Mouse (Mus musculus): ENCODE data around the gene Tubgcp2. TPM values are rescaled to one million over a fixed set of nuclear protein-coding genes. Genes with fewer than 3 reads are reported as not detected.

Tubgcp2 gene
- total RNA-seq, 2 experiments from 2014 or later: 34.5 to 36.1 TPM

DNA sequence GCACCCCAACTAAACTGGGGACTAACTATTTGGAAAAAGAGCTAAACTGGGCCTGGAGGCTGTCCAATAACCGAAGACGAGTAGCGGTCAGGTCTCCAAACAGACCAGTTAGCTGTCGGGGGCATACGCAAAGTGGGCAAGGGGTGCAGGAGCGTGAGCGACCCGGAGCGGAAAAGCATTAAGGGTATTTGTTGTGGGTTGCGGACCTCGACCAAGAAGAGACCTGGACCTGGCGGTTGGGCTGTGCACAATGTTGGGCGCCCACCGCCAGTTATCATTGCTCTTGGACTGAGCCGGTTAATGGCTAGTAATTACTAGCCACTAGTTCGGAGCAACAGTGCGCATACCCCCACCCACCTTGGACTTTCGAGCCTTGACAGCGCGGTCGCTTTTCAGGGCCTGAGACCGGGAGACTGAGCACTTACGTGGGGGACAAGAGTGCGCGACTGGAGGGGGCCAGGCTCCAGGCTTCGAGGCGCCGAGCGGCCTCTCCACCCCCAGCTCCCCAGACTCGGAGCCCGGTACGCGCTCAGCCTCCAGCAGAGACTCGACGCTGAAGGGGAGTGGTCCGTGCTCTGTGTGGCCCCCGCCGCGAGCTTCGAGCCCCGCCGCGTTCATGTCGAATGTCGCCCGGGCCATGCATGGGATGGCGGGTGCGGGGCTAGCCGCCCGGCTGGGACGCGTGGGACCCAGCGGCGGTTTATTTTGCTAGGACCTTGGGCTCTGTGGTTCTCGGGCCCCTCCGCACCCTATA is 12.1 kb upstream of the Tubgcp2 start, which contains the start of gene Msx3:
Gene Msx3 (minus strand): TSS at position 729 of the 754 bp plus-strand sequence.
- DNase-seq (ENCODE audit: low spot score in 2 of 2): no peak

DNA sequence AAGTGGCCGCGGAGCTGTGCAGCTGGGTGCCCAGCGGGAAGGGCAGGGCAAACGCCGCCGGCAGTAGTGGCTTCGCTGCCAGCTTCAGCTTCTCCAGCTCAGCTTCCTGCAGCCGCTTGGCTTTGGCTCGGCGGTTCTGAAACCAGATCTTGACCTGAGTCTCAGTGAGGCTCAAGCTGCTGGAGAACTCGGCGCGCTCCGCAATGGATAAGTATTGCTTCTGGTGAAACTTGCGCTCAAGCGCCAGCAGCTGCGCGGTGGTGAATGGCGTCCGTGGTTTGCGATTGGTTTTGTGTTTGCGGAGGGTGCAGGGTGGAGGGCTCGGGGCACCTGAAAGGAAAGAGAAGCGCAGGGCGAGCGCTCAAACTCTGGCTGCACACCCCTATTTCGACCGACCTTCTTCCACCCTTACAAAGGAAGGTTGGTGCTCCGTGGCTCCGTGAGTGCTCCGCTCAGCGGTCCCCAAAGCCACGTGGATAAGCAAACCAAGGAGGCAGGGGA is 11.4 kb upstream of the Tubgcp2 start:
- no peak for DNase-seq (ENCODE audit: low spot score in 2 of 2)

DNA sequence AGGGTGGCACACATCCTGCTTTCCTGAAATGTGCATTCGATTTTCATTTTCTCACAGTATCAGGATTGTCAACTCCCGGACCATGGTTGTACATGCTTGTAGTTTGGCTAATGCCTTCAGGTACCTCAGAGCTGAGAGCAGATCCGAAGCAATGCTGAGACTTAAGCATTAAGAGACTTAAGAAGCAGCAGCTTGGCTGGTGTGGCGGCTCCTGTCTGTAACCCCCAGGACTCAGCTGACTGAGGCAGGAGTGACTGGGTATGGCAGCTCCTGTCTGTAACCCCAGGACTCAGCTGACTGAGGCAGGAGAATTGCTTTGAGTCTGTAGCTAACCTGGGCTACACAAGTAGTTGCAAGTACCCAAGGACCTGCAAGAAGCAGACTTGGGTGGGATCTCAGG is 9.1 kb upstream of the Tubgcp2 start:
- DNase-seq (ENCODE audit: low spot score in 2 of 2): no peak

DNA sequence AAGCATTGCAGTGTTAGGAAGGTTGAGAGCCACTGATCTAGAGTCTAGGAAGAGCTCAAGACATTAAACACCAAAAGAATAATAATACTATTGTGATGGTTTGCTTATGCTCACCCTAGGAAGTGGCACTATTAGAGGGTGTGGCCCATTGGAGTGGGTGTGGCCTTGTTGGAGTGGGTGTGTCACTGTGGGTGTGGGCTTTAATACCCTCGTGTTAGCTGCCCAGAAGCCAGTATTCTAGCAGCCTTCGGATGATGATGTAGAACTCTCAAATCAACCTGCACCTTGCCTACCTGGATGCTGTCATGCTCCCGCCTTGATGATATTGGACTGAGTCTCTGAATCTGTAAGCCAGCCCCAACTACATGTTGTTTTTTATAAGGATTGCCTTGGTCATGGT is 6.3 kb upstream of the Tubgcp2 start:
- DNase-seq (ENCODE audit: low spot score in 2 of 2): no peak

DNA sequence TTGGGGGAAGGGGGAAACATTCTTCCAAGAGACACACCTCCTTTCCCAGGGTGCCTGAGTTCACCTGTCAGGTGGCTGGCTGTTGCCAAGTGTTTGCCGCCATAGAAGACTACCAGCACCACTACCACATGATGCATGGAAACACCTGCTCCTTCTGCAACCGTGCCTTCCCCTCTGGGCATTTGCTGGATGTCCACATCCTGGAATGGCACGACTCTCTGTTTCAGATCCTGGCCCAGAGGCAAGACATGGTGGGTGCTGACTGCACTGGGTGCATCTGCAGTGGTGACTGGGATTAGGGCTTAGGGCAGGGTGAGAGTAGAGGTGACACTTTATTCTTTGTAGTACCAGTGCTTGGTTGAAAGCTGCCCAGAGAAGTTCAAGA is 694 bp upstream of the Tubgcp2 start:
- no peak for DNase-seq (ENCODE audit: low spot score in 2 of 2)

DNA sequence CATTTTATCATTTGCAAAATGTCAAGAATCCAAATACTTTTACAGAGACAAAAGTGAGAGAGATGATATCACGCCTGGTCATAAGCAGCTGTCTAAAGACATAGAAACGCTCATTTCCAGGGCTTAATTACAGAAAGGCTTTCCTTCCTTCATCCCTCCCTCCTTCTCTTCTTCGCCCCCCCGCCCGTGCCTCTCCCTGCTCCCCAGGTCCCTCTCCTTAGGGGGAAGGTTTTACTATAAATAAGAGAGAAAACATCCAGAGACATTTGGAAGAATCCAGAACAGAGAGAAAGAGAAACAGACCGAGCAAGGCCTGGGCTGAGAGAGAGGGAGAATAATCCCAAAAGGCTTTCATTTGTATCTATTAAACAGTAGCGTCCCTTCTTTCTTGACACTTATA is 1.0 kb downstream of the Tubgcp2 start:
- DNase-seq (ENCODE audit: low spot score in 2 of 2): no peak

DNA sequence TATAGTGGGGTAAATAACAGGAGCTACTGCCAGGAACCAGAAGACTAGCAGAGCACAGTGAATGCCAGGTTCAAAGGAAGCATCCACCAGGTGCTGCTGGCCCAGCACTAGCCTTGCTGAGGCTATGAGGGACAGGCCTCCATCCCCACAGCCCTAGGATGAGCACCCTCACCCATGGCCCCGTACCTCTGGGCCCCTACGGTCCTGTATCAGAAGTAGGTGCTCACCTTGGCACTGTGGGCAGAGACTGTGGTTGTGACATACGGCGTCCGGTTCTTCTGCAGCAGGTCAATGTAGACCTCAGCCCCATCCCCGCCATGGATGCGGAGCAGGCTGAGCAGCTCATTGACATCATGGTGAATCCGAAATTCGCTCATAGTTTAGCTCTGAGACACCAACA is 3.1 kb downstream of the Tubgcp2 start:
- no peak for DNase-seq (ENCODE audit: low spot score in 2 of 2)

DNA sequence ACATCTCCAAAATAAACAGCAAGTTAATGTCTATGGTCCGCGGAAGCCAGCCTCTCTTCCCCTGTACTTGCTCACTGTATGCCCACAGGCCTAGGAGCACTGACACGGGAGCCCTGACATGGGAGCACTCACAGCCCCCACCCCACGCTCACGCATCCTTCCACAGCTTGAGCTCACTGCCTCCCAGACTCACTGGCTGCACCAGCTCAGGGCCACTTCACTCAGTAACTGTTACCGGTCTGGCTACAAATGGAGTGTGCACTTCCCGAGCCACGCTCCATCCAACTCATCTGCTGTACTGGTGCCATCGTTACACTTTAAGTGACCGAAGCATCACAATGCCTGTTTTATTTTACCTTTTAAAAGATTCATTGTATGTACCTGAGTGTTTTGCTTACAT is 4.1 kb downstream of the Tubgcp2 start:
- no peak for DNase-seq (ENCODE audit: low spot score in 2 of 2)

DNA sequence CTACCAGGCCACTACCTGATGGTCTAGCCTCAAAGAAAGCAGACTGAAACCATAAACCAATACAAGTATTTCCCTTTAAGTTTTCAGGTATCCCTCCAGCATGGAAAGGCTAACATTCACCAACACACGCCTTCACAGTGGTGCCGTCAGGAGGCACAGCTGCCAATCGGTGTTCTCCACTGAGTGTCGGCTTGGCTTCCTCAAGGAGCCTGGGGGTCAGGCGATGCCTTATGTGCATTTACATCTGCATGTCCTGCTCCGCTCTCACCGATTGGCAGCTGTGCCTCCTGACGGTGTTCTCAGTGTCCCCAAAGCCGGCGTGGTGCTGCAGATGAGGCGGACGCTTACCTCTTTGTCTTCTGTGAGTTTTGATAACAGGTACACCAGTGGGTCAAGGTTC is 4.7 kb downstream of the Tubgcp2 start:
- DNase-seq (ENCODE audit: low spot score in 2 of 2): no peak

DNA sequence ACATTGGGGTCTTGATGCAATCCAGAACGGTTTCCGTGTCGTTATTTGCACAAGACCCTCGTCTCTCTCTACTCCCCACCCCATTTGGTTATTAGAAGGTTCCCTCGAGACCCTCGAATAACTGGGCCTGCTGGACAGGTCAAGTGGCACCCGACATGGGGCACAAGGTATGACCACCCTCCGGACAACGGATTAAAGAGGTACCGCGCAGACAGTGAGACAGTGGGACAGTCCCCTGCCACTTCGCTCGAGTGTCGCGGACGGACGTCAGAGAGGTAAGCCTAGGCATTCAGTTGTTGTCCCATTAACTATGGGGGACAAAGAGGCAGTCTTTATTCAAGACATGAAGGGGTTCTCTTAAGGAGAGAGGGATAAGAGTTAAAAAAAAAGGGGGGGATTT is 25.1 kb downstream of the Tubgcp2 start:
- no peak for DNase-seq (ENCODE audit: low spot score in 2 of 2)

DNA sequence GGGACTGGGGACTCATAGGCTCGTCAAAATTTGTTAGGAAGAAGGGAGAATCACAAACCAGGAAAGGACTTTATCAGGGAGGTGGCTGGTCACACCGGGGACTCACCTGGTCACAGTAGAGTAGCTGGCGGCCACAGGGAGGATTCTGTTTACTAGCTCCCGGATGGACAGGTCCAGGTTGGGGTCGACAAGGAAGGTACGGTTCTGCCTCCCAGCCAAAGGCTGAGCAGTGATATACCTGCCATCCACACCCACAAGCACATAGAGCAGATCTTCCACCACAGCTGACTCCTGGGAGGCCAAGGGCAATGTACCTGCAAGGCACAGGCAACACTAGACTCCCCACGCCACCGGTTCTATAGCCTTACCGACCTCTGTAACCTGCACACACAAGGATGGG is 28.7 kb downstream of the Tubgcp2 start:
- no peak for DNase-seq (ENCODE audit: low spot score in 2 of 2)

DNA sequence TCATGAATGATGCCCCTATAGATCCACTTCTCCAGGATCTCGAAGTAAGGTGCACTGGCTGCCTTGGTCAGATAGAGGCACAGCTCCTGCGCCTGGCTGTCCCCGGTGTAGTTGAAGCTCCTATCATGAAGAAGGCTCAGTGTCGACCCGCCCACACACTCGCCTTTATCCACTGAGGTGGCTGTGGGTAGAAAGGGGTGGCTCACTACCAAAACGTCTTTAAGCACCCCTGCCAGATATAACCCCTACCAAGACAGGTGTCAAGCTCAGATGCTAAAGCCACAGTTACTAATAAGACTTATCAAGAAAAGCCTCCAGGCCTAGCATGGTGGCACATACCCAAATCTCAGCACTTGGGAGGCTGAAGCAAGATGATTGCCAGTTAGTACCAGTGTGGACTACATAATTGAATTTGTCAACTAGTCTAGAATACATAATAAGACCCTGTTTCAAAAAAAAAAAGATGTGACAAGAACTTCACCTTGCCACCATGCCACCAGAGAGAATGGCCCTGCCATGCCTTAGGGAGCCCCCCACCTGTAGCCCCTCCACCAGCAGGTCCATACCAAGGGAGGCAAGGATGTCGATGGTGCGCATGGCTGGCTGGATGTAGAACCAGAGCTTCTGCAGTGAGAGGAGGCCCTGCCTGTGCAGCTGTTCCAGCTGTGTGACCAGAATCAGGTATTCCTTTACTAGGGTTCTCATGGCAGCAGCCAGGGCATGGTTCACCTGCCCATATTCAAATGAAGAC is 29.4 kb downstream of the Tubgcp2 start:
- no peak for DNase-seq (ENCODE audit: low spot score in 2 of 2)

DNA sequence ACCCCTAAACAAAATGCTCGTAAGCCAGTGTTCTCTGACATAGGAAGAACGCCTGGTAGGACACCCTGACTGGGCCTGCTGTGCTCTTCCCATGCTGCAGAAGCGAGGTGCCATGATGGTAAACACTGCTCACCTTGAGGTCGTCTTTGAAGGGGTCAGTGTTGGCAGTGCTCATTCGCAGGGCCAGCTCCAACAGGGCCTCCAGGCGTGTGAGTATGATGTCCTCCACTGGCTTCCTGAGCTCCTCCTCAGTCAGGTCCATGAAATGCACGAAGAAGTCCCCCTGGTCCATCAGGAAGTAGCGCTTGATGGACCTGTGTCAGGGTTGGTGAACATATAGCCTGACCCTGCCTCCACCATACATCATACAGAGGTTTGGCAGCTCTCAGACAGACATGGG is 31.8 kb downstream of the Tubgcp2 start:
- DNase-seq (ENCODE audit: low spot score in 2 of 2): no peak

DNA sequence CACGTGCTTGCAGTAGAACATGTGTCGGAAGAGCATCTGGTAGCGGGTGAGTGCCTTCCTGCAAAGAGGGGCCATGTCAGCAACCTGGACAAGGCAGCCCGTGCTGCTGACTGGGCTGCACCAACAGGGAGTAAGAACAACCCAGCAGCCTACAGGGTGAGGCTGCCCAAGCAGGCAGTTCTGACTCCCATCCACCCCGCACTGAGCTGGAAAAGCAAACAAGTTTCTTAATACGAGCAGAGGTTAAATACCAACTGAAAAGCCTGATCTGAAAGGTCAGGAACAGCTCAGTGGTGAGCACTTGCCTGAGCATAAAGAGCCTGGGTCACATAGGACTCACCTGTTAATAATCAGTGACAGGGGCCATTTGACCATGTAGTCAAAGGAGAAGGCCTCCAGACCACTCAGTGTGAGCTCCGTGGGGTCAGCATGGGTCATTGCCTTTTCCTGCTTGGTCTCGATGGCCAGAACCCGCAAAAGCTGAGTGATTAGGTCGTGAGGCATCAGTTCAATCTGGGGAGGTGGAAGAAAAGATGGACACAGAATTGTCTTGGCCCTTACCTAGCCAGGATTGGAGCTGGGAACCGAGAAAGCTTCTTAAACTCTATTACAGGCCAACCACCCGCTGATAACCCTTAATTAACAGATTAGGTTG is 35.3 kb downstream of the Tubgcp2 start:
- peak in 1 of 2 experiments; percentile 1 for DNase-seq (ENCODE audit: low spot score in 2 of 2)

DNA sequence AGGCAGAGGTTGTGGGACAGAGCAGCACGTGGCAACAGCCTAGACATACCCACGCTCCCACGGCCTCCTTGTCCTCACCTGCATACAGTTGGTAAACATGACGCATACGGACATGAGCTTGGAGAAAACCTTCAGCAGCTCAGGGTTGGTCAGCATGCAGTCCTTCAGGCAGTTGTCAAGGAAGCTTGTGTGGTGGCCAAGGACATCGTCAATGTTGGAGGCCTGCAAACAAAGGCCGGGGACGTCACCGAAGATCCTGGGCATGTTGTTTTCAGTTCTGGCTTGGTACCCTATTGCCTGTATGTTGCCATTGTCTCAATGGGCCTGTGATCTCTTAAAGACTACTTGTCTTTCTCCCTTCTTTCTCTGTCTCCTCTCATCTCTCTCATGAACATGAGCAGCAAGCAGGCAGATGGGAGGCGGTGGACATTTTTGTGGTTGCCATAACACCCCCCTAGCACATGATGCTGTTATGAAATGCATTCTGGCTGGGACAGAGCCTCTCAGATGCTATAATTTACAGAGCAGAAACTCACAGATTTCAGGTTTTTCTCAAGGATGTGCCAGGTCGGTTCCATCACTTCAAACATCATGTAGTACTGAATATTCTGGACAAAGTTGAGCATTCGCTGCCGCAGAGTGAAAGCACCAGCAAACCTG is 37.6 kb downstream of the Tubgcp2 start:
- DNase-seq (ENCODE audit: low spot score in 2 of 2): peak; percentile 31 to 47

DNA sequence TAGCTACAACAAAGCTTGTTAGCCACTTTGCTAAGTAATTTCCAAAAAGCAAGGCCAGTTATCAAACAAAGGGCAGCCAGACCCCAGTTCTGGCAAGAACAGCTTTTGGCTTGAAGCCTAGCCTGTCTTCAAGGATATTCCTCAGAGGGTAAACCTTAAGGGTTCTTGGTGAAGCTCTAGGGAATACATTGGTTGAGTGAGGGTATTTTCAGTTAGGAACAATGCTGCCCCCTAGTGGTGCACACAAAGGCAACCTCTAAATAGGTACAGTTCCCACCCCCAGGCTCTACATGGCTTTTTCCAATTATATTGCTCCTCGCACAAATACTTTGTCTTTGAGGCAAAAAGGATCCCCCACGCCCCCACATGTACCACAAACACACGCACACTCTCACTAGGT is 41.8 kb downstream of the Tubgcp2 start:
- peak; percentile 53 to 78 for DNase-seq (ENCODE audit: low spot score in 2 of 2)

DNA sequence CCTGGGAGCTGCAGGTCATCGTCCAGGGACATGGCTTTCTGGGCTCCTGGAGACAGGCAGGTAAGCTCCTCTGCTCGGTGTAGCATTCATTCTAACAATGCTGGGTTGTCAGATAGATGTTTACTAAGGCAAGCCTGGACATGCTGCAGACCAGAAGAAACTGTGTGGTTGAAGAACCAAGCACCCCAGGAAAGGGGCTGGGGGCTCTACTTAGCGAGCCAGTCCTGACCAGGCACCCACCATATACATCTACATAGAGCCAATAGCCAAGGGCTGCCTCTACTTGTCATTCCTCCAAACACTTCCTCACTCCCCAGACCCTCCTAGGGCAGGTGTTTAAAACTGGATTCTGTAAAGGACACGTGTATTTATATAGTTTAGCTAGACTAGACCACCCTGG is 42.3 kb downstream of the Tubgcp2 start:
- no peak for DNase-seq (ENCODE audit: low spot score in 2 of 2)

DNA sequence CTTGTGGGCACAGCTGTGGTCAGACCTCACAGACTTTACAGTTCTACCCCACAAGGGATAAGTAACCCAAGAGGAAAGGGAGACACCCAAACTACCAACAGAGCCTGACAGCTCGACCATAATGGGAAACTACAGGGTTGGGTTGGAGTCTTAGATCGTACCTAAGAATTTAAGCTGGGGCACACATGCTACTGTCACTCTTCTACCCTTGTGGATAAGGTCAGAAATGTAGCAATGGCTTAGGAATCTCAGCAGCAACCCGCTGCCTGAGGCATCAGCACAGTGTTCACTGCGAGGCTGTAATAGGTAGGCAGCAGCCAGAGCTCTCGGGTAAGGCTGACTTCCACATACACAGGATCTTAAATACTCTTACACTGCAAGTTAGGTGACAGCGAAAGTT is 42.9 kb downstream of the Tubgcp2 start:
- DNase-seq (ENCODE audit: low spot score in 2 of 2): no peak

DNA sequence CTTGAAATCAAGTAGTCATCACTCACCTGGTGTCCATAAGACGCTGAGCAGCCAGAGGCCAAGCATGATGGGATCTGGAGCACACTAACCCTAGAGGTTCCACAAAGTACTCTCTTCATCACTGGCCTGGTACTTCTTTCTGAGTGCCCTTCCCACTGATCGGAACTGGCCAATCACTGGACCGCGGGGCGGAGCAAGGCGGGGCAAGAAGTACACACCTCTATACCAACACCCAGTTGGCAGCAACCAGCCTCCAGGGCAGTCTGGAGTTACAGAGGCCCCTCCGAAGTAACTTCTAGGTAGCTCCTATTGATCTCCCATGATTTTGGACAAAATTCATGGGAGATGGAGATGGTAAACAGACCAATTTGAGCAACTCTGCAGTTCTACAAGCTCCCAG is 44.1 kb downstream of the Tubgcp2 start, which contains the start of gene Adam8:
Gene Adam8 (minus strand): TSS at position 157 of the 400 bp plus-strand sequence.
- DNase-seq (ENCODE audit: low spot score in 2 of 2): no peak

DNA sequence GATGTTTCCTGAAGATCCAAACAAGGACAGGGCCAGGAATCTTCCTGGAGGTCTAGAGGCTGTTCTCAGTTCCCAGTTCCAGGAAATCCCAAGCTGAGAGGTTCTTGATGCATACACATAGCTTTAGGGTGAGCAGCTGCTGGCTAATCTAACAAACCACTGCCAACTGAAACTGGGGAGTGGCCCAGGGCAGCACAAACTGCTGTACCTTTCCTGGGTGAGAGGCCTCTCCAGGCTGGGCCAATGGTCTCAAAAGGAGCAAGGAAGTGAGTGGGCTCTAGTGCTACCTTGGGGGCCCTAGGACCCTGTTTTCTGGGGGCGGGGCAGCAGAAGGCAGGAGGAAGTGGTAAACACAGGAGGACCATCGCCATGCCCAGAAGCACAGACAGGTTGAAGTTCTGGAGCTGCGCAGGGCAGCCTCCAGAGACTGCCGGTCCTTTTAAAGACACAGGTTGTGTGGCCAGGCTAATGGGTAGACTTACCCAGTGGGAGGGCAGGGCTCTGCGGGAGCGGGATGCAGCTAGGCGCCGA is 45.5 kb downstream of the Tubgcp2 start:
- DNase-seq (ENCODE audit: low spot score in 2 of 2): no peak

DNA sequence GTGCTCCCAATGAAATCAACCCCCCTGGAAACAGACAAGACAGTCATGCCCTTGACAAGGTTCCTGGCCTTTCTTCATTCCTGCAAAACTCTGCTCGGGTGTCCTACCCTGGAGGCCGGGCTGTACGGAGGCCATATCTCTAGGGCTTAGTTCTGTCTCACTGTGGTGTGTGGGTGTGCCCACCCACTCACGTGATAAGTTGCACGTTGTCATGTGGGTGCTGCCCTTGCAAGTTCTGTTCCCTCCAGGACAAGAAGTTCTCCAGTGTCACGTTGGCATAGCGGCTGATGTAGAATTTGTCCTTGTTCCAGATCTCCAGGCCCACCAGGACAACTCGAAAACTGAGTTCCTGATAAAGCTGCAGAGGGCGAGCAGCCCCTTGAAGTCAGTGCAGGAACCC is 48.2 kb downstream of the Tubgcp2 start:
- DNase-seq (ENCODE audit: low spot score in 2 of 2): no peak

Data from left cerebral cortex, adult 18-20 months (tissue).